Mouse (Mus musculus): ENCODE data around the gene Pip5k1b. TPM values are rescaled to one million over a fixed set of nuclear protein-coding genes. Genes with fewer than 3 reads are reported as not detected.

Gene Pip5k1b
- total RNA-seq, 1 experiment from 2014 or later, result 30.5 TPM

- peak; percentile 79 for ATAC-seq (ENCODE audit: extremely low read depth, insufficient number of reproducible peaks, low FRiP score, poor library complexity, severe bottlenecking)
Observed at GRCm38 (mm10) chr19:24300994-24301767, 254.5 kb downstream of the Pip5k1b start.

GRCm38 (mm10) chr19:24293537-24293936, 262.1 kb downstream of the Pip5k1b start:
- ATAC-seq (ENCODE audit: extremely low read depth, insufficient number of reproducible peaks, low FRiP score, poor library complexity, severe bottlenecking), result no peak

- ATAC-seq (ENCODE audit: extremely low read depth, insufficient number of reproducible peaks, low FRiP score, poor library complexity, severe bottlenecking), result peak; percentile 62
Observed at GRCm38 (mm10) chr19:24284187-24284586, 271.5 kb downstream of the Pip5k1b start.

DNA sequence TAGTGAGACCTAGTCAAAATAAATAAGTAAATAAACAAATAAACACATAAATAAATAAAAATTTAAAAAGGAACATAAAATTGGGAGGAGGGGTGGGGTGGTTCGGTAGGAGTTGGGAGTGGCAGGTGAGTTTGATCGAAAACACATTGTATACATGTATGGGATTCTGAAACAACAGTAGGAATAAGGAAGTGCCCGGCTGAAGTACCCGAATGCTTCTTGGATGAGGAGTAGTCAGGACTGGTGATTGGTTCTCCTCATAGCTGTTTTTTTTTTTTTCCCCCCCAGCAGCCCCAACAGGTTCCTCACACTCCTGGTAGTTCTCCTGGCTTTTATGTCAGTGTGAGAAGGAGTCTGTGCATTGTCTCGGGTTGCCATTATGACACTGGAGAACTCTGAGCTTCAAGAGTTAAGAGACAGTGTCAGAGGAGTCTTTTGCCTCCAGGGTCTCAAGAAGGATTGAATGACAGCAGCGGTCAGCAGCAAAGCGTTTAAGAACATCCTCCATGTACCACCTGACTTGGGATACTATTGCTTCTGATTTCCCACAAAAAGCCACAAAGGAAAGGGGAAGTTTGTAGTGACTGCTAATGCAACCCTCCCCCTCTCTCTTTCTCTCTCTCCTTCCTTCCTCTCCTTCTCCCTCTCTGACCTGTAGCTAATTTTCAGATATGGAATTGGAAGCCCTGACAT, 274.2 kb downstream of the Pip5k1b start:
- no peak for ATAC-seq (ENCODE audit: extremely low read depth, insufficient number of reproducible peaks, low FRiP score, poor library complexity, severe bottlenecking)

DNA sequence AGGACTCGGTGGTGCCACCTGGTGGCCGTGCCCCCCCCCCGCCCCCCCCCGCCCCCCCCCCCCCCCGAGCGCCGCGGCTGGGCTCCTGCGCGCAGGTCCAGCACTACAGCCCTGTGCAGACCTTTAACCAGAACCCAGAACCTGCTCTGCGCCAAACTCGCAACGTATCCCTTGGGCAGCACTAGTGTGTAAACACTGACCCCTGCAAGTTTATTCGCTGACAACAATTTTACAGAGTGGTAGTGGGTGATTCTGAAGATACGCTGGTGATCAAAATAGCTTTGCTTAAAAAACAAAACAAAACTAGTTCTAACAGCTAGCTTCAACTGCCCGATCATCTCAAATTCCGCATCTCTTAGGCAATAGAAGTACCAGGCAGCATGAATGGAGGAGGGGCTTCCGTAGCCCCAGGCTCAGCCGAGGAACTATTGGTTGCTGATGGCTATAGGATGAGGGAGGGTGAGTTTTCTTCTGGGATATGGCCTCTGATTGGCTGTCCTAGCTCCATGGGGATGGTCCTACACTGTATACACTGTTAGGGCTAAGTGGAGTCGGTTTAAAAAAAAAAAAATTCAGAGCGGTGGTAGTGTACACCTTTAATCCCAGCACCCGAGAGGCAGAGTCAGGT, 275.0 kb downstream of the Pip5k1b start, which contains the start of gene Fxn:
Fxn (minus strand) TSS at position 5 of the 628 bp plus-strand sequence.
- ATAC-seq (ENCODE audit: extremely low read depth, insufficient number of reproducible peaks, low FRiP score, poor library complexity, severe bottlenecking), result peak; percentile 8; the same call in 1 of the 2 replicates

DNA sequence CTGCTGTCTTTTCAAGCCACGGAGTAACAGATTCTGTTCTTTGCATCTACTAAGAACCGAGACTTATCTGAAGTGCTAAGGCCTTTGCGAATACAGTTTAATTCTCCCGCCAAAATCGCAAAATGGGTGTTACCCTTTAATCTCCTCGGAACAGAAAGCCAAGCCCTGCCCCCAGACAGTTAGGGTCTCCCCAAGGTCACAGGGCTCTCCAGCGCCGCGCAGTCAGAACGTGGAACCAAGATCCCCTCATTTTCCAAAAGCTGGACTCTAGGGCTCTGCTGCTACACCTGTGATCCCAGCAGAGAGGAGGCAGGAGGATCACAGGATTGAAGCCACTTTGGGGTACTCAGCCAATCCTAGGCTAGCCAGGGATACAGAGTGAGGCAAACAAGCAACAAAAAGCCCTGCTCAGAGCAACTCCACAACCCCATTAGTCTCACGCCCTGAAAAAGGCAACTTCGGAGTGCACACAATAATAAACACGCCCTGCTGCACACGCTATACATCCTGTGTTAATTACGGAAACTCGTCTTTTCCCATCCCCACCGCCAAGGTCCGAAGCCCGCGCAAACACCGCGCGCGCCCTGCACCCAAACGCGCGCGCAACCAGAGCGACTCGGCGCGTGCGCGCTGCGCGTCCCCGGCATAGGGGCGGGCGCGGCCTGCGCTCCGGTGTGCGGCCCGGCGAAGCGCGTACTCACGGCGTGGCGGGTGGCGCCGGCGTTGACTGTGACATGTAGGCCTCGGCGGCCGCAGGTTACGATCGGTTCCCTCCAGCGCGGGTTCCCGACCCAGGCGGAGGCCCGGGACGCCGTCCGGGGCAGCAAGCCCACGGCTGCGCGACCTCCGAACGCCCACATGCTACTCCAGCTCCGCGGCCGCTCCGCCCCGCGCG, 275.7 kb downstream of the Pip5k1b start:
- peak; percentile 37 for ATAC-seq (ENCODE audit: extremely low read depth, insufficient number of reproducible peaks, low FRiP score, poor library complexity, severe bottlenecking)

DNA sequence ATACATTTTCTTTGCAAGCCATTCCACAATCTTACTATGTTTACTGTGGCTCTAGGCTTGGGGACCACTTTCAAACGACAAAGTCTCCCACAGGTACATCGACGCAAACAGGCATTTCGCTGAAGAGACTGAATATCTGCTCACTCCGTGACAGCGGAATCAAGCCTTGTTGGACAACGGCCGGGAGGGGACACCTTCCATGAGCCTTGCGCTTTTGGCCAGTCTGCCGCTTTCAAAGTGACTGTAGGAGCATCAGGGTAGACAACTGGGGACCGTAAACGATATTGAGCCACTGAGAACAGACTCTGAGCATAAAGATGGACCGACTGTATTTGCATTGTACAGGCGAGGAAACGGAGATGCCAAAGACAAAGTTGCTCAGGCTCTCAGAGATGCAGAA, 276.8 kb downstream of the Pip5k1b start:
- ATAC-seq (ENCODE audit: extremely low read depth, insufficient number of reproducible peaks, low FRiP score, poor library complexity, severe bottlenecking), result no peak

- ATAC-seq (ENCODE audit: extremely low read depth, insufficient number of reproducible peaks, low FRiP score, poor library complexity, severe bottlenecking), result no peak
Observed at GRCm38 (mm10) chr19:24274281-24274680, 281.4 kb downstream of the Pip5k1b start.

DNA sequence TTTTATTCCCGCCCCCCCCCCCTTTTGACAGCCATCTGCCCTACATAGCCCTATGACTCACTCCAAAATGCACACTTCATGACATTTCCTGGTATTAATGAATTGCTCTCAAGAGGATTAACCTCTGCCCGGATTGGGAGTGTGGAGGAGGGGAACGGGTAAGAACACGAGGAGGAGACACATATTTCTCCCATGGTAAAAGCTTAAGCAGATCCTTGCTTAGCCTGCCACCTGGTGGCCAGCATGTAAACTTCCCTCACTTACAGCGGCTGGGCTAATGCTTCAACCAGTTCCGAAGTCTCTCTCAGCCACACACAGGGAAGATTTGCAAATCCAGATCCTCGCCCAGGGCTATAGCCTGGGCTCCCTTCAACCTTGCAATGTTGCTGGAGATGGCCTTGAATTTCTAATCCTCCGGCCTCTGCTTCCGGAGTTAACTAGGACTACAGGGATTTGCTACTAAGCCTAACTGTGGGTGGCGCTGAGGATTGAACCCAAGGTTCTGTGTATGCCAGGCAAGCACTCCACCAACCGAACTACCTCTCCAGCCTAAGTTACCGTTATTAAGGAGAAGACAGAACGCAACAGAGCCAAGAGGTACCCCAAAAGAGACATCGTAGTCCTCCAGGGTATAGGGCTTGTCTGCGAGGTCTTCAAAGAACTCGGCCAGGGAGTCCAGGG, 283.8 kb downstream of the Pip5k1b start:
- ATAC-seq (ENCODE audit: extremely low read depth, insufficient number of reproducible peaks, low FRiP score, poor library complexity, severe bottlenecking), result peak; percentile 81

DNA sequence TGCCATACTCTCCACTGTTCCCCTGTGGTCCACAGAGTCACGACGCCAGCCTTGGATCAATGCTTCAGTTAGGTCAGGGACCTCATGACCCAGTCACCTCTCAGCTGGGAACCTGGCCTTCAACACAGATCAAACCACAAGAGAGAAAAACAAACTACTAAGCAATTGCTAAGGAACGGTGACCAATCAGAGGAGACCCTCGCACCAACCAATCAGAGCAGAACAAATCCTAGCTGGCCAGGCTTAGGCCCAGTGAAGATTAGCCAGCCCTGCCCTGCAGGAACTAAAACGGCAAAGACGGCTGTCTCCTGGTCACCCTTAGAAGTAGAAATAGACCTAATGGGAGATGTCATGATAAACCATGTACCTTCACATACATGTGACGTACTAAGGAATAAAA, 284.3 kb downstream of the Pip5k1b start:
- no peak for ATAC-seq (ENCODE audit: extremely low read depth, insufficient number of reproducible peaks, low FRiP score, poor library complexity, severe bottlenecking)

DNA sequence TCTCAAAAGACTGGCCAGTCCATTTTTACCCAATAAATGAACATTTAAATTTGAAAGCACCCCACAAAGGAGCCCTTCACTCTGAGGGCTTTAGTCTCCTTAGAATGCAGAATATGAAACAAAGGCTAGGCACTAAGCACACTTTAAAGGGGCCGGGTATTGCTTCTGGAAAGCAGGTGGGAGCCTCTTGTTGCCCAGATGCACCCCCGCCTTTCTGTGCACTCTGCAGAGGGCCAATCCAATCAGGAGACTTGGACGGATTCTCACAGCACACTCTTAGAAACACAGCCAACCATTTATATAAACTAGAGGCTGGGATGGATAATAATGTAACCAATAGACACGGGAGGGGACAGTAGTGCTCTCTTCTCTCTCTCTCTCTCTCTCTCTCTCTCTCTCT, 287.1 kb downstream of the Pip5k1b start:
- no peak for ATAC-seq (ENCODE audit: extremely low read depth, insufficient number of reproducible peaks, low FRiP score, poor library complexity, severe bottlenecking)

- ATAC-seq (ENCODE audit: extremely low read depth, insufficient number of reproducible peaks, low FRiP score, poor library complexity, severe bottlenecking), result no peak
Observed at GRCm38 (mm10) chr19:24266046-24266830, 289.4 kb downstream of the Pip5k1b start.

- ATAC-seq (ENCODE audit: extremely low read depth, insufficient number of reproducible peaks, low FRiP score, poor library complexity, severe bottlenecking), result peak; percentile 90
Observed at GRCm38 (mm10) chr19:24264991-24265390, 290.7 kb downstream of the Pip5k1b start.

DNA sequence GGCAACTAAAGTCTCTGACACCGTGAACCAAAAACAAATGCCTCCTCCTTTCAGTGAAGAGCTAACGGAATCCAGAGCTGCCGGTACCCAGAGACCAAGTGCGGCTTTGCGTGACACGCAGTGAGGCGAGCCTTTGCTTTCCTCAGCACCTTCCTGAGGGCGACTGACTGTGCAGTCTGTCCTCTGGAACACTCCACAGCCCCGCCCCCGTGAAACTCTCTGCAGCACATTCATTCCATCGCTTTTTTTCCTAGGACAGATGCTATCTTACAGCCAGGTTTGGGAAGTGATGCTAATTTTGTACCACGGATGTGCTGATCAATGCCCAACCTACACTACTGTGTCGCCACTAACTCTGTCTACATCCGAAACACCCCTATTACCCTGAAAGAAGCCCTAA, 292.9 kb downstream of the Pip5k1b start:
- ATAC-seq (ENCODE audit: extremely low read depth, insufficient number of reproducible peaks, low FRiP score, poor library complexity, severe bottlenecking), result no peak

GRCm38 (mm10) chr19:24259390-24260351, 296.0 kb downstream of the Pip5k1b start:
- no peak for ATAC-seq (ENCODE audit: extremely low read depth, insufficient number of reproducible peaks, low FRiP score, poor library complexity, severe bottlenecking)

- no peak for ATAC-seq (ENCODE audit: extremely low read depth, insufficient number of reproducible peaks, low FRiP score, poor library complexity, severe bottlenecking)
Observed at GRCm38 (mm10) chr19:24258368-24258767, 297.3 kb downstream of the Pip5k1b start.

- ATAC-seq (ENCODE audit: extremely low read depth, insufficient number of reproducible peaks, low FRiP score, poor library complexity, severe bottlenecking), result no peak
Observed at GRCm38 (mm10) chr19:24257962-24258361, 297.7 kb downstream of the Pip5k1b start.

Measured in neutrophil, adult 5-6 weeks (primary cell).